Mouse (Mus musculus): Measurements from ENCODE around the gene Mcrip2.

GRCm38 (mm10) chr17:25833291-25833663, 35.3 kb downstream of the Mcrip2 start, which contains the start of gene Stub1:
- TF ChIP-seq POLR2A (IDR thresholded peaks at IDR 0.05; ENCODE audit: insufficient read length, low read depth) (peak; percentile 38), POLR2AphosphoS2 (IDR thresholded peaks at IDR 0.05; ENCODE audit: insufficient read length, low read depth) (peak; percentile 70), USF1 (IDR thresholded peaks at IDR 0.05; ENCODE audit: low read depth) (peak; percentile 86), MYOG (IDR thresholded peaks at IDR 0.05; ENCODE audit: control insufficient read depth in 1 of 3, insufficient read depth in 1 of 3, insufficient read length in 2 of 3, low read depth in 2 of 3) (peak; percentile 29 to 84 (median 59))

Data from myocyte (in vitro differentiated cells).